8 mouse cellular contexts compared by ENCODE assay signal in genomic region chr10:126956692-126957358, GRCm38 (mm10). TPM values are rescaled to one million over a fixed set of nuclear protein-coding genes. Genes with fewer than 3 reads are reported as not detected.
DNase-seq lines count a peak whose midpoint lies in the region; ATAC-seq and TF ChIP-seq lines count a peak whose summit lies in the region.

No protein-coding gene starts in this region.

- no peaks in the 10 kb centered on the region for H3K36me3 ChIP-seq in kidney, postnatal 0 days (ENCODE audit: insufficient read depth, low read length)
- no peaks in the 10 kb centered on the region for H3K36me3 ChIP-seq in hindbrain, embryonic 10.5 days
- H3K36me3 ChIP-seq in myocyte (ENCODE audit: control insufficient read depth, insufficient read depth): no peaks in the 10 kb centered on the region

- no peak for ATAC-seq in kidney, postnatal 0 days (replicated peaks; ENCODE audit: low FRiP score, low read depth)

- 23% methylated on average over 15 of the region's 15 CpGs for WGBS in kidney, postnatal 0 days
- 6% methylated on average over 15 of the region's 15 CpGs for WGBS in hindbrain, embryonic 10.5 days

- peak; percentile 34 for DNase-seq in kidney, postnatal 0 days (ENCODE audit: low spot score)
- no peak for DNase-seq in kidney, postnatal 36 days
- DNase-seq in embryo, embryonic 11 days: peak; percentile 40
- DNase-seq in hindbrain, embryonic 10.5 days (ENCODE audit: low spot score): no peak
- DNase-seq in thymus, postnatal 4 days: no peak
- DNase-seq in urinary bladder, postnatal 14 days (ENCODE audit: low spot score): no peak
- DNase-seq in testis, postnatal 10 days (ENCODE audit: low spot score): no peak

- no peaks in the 10 kb centered on the region for H3K27me3 ChIP-seq in kidney, postnatal 0 days (ENCODE audit: insufficient read depth, low read length)
- peaks cover 58% of the 10 kb centered on the region for H3K27me3 ChIP-seq in hindbrain, embryonic 10.5 days (ENCODE audit: insufficient read depth, poor library complexity, severe bottlenecking)
- no peaks in the 10 kb centered on the region for H3K27me3 ChIP-seq in myocyte (ENCODE audit: control insufficient read depth, insufficient read depth, insufficient read length)

- H3K79me2 ChIP-seq in myocyte (ENCODE audit: control insufficient read depth, insufficient read depth): no peaks in the 10 kb centered on the region

- peak overlapping the region; percentile 21; the same call in 1 of the 2 replicates for H3K27ac ChIP-seq in kidney, postnatal 0 days
- peak overlapping the region; percentile 88 for H3K27ac ChIP-seq in hindbrain, embryonic 10.5 days

- TF ChIP-seq CTCF in kidney, postnatal 0 days (IDR thresholded peaks at IDR 0.05; ENCODE audit: low read depth): no peak

- H3K4me2 ChIP-seq in kidney, postnatal 0 days (ENCODE audit: low read length): 0 out of 2 replicates have a peak overlapping the region, but pooled peaks have one; percentile 30
- H3K4me2 ChIP-seq in myocyte (ENCODE audit: low read depth): peak overlapping the region; percentile 70

- no peaks in the 10 kb centered on the region for H3K9me3 ChIP-seq in kidney, postnatal 0 days (replicated peaks; ENCODE audit: low read length)
- peaks cover 2% of the 10 kb centered on the region; the same call in 1 of the 2 replicates for H3K9me3 ChIP-seq in hindbrain, embryonic 10.5 days

- TF ChIP-seq POLR2A in myocyte (IDR thresholded peaks at IDR 0.05; ENCODE audit: insufficient read length, low read depth): no peak

- H3K4me3 ChIP-seq in kidney, postnatal 0 days (replicated peaks; ENCODE audit: low read depth, low read length): no peak overlapping the region
- peak overlapping the region; percentile 44 for H3K4me3 ChIP-seq in hindbrain, embryonic 10.5 days
- no peak overlapping the region for H3K4me3 ChIP-seq in myocyte

- H3ac ChIP-seq in myocyte (ENCODE audit: control insufficient read depth, insufficient read length): no peak overlapping the region

- H3K9ac ChIP-seq in kidney, postnatal 0 days (ENCODE audit: low read depth, low read length): no peak overlapping the region

- H3K4me1 ChIP-seq in kidney, postnatal 0 days (replicated peaks; ENCODE audit: insufficient read depth, low read length): peaks cover 13% of the 10 kb centered on the region
- H3K4me1 ChIP-seq in hindbrain, embryonic 10.5 days (replicated peaks): peaks cover 32% of the 10 kb centered on the region

TF ChIP-seq in myocyte, 11 proteins besides CTCF, POLR2A, EP300 and RAD21:
- TF ChIP-seq MYOD1 (IDR thresholded peaks at IDR 0.05; ENCODE audit: control insufficient read depth in 1 of 3, insufficient read length in 2 of 3, low read depth in 2 of 3) (peak in 2 of 3 experiments; percentile 1 to 20), POLR2AphosphoS2 (IDR thresholded peaks at IDR 0.05; ENCODE audit: insufficient read length, low read depth) (no peak), MYOG (IDR thresholded peaks at IDR 0.05; ENCODE audit: control insufficient read depth in 1 of 3, insufficient read depth in 1 of 3, insufficient read length in 2 of 3, low read depth in 2 of 3) (peak in 1 of 3 experiments; percentile 7)

RNA-seq across cellular contexts. Expression of gene Ctdsp2, which starts 21.7 kb away (rescaled TPM):
- polyA plus RNA-seq in kidney, postnatal 0 days (2015; fragmentation: Nextera tagmentation; extraction: Ambion mirVana): 62.4 and 68.5 TPM in 2 replicates
- polyA plus RNA-seq in hindbrain, embryonic 10.5 days (2016; fragmentation: Nextera tagmentation; extraction: Ambion mirVana): 33.5 and 36.5 TPM in 2 replicates
- 65.0 TPM for polyA plus RNA-seq in myocyte (2012; fragmentation: generic; extraction: Trizol)

RNA-seq across cellular contexts. Expression of gene Avil, which starts 43.7 kb away (rescaled TPM):
- 0.07 and 0.10 TPM in 2 replicates for polyA plus RNA-seq in kidney, postnatal 0 days (2015; fragmentation: Nextera tagmentation; extraction: Ambion mirVana)
- polyA plus RNA-seq in hindbrain, embryonic 10.5 days (2016; fragmentation: Nextera tagmentation; extraction: Ambion mirVana): 0.63 and 1.6 TPM in 2 replicates
- 33.3 TPM for polyA plus RNA-seq in myocyte (2012; fragmentation: generic; extraction: Trizol)

RNA-seq across cellular contexts. Expression of gene Atp23, which starts 55.7 kb away (rescaled TPM):
- 20.5 and 22.6 TPM in 2 replicates for polyA plus RNA-seq in kidney, postnatal 0 days (2015; fragmentation: Nextera tagmentation; extraction: Ambion mirVana)
- 15.4 and 19.5 TPM in 2 replicates for polyA plus RNA-seq in hindbrain, embryonic 10.5 days (2016; fragmentation: Nextera tagmentation; extraction: Ambion mirVana)
- polyA plus RNA-seq in myocyte (2012; fragmentation: generic; extraction: Trizol): 6.3 TPM

Comparison
In these comparisons a context has a peak if more than half of its experiments do, and no peak if none do; other contexts are left out.
1. DNase-seq: peak in kidney, postnatal 0 days (single experiment) and embryo, embryonic 11 days (single experiment); none in kidney, postnatal 36 days (0 of 2), hindbrain, embryonic 10.5 days (single experiment), thymus, postnatal 4 days (single experiment), urinary bladder, postnatal 14 days (single experiment) and testis, postnatal 10 days (single experiment).
2. RNA of gene Avil, which starts 43.7 kb away (polyA plus RNA-seq): 33.3 TPM in myocyte (single experiment); 0.63 to 1.6 TPM in hindbrain, embryonic 10.5 days and 0.07 to 0.10 TPM in kidney, postnatal 0 days; every median in the first group is over 10 times any median in the second.